Mouse (Mus musculus) CH12.LX (cell line): ENCODE measurements around the gene C1ql4. TPM values are rescaled to one million over a fixed set of nuclear protein-coding genes. Genes with fewer than 3 reads are reported as not detected.
"Not testable (repeated sequence)": the region's sequence is repeated elsewhere in the genome, so short reads cannot be mapped to it uniquely, and the experiment has no call there.

Experiments
- DNase-seq: peaks from one replicate; pipeline ENCODE4 v3.0.0-alpha.2; 2013; ENCODE audit errors: extremely low read depth
- H3K27ac ChIP-seq: 2 replicates; pipeline ENCODE4 v1.5.1; 2012; ENCODE audit warnings: low read depth, mild to moderate bottlenecking, control low read depth, moderate library complexity; ENCODE audit not compliant: insufficient read depth
- H3K27me3 ChIP-seq: replicated peaks from 2 replicates; pipeline ENCODE3; 2012; ENCODE audit warnings: inconsistent platforms
- H3K36me3 ChIP-seq, 2 experiments: replicated peaks in 1 of 2; 2 replicates each; pipeline versions ENCODE3 to v1.6.1; 2012; ENCODE audit warnings: inconsistent platforms in 1 of 2, low read length in 1 of 2, mild to moderate bottlenecking in 1 of 2, mixed read lengths in 1 of 2, moderate library complexity in 1 of 2; ENCODE audit not compliant: control insufficient read depth in 1 of 2, insufficient read depth in 1 of 2
- H3K4me1 ChIP-seq, 2 experiments: 2 replicates each; pipeline ENCODE4 v1.6.1; 2012; ENCODE audit warnings: inconsistent platforms in 1 of 2, moderate library complexity in 1 of 2; ENCODE audit not compliant: insufficient read depth in 2 of 2, control insufficient read depth in 1 of 2
- H3K4me2 ChIP-seq: 2 replicates; pipeline ENCODE4 v1.6.1; 2012; ENCODE audit warnings: low read depth, mild to moderate bottlenecking, control low read depth; ENCODE audit not compliant: poor library complexity, insufficient read depth, severe bottlenecking
- H3K4me3 ChIP-seq, 3 experiments: fragments of 150-350 bp in 1 of 3; sonication (generic) in 1 of 3; replicated peaks in 1 of 3; 2 replicates each; pipeline versions ENCODE3 to v1.5.1; 2011 to 2012; ENCODE audit warnings: low read depth in 2 of 3, low read length in 2 of 3, mild to moderate bottlenecking in 2 of 3, moderate library complexity in 2 of 3, control low read depth in 1 of 3, improper control_type of control experiment in 1 of 3, inconsistent platforms in 1 of 3, mixed read lengths in 1 of 3; ENCODE audit not compliant: poor library complexity in 1 of 3
- H3K79me2 ChIP-seq: replicated peaks from 2 replicates; pipeline ENCODE4 v1.6.1; 2012; ENCODE audit warnings: mild to moderate bottlenecking, moderate library complexity; ENCODE audit not compliant: control insufficient read depth, poor library complexity, insufficient read depth, severe bottlenecking; ENCODE audit errors: extremely low read depth
- H3K9ac ChIP-seq: 2 replicates; pipeline ENCODE4 v1.6.1; 2012; ENCODE audit warnings: low read depth, mild to moderate bottlenecking, control low read depth, moderate library complexity; ENCODE audit not compliant: insufficient read depth
- H3K9me3 ChIP-seq: replicated peaks from 2 replicates; pipeline ENCODE3; 2012; ENCODE audit warnings: low read length, inconsistent platforms, mixed read lengths
- CHD2 ChIP-seq: IDR thresholded peaks from 2 replicates; pipeline ENCODE4 v1.6.1; 2011; ENCODE audit warnings: low read length, improper control_type of control experiment
- CTCF ChIP-seq, 2 experiments: IDR thresholded peaks in 1 of 2; conservative IDR thresholded peaks in 1 of 2; 2 replicates each; pipeline ENCODE4 v1.5.1; 2011 to 2012; ENCODE audit warnings: low read depth in 2 of 2, low read length in 2 of 2, improper control_type of control experiment in 1 of 2, inconsistent platforms in 1 of 2, mild to moderate bottlenecking in 1 of 2, moderate library complexity in 1 of 2
- E2F4 ChIP-seq: IDR thresholded peaks from 2 replicates; pipeline ENCODE4 v1.6.1; 2011; ENCODE audit warnings: low read depth, low read length, improper control_type of control experiment; ENCODE audit not compliant: insufficient replicate concordance
- EP300 ChIP-seq: IDR thresholded peaks from 2 replicates; pipeline ENCODE4 v1.6.1; 2011; ENCODE audit warnings: low read length, improper control_type of control experiment
- ETS1 ChIP-seq: conservative IDR thresholded peaks from 2 replicates; pipeline ENCODE4 v1.6.1; 2012; ENCODE audit warnings: low read depth, mild to moderate bottlenecking, inconsistent platforms, low read length, improper control_type of control experiment, moderate library complexity
- MAX ChIP-seq: IDR thresholded peaks from 2 replicates; pipeline ENCODE4 v1.6.1; 2011; ENCODE audit warnings: low read length, improper control_type of control experiment
- POLR2A ChIP-seq: IDR thresholded peaks from 2 replicates; pipeline ENCODE4 v1.6.1; 2011; ENCODE audit warnings: low read depth, mild to moderate bottlenecking, improper control_type of control experiment, low read length
- SMC3 ChIP-seq: IDR thresholded peaks from 2 replicates; pipeline ENCODE4 v1.6.1; 2011; ENCODE audit warnings: low read depth, low read length, improper control_type of control experiment
- TCF12 ChIP-seq: IDR thresholded peaks from 2 replicates; pipeline ENCODE4 v1.6.1; 2014; ENCODE audit warnings: low read depth, mild to moderate bottlenecking, inconsistent platforms, low read length, improper control_type of control experiment
- ZNF384 ChIP-seq: IDR thresholded peaks from 2 replicates; pipeline ENCODE4 v1.6.1; 2012; ENCODE audit warnings: low read depth, low read length, improper control_type of control experiment, inconsistent platforms
- dilution Hi-C: fragments of 300-500 bp; cut with MboI; formaldehyde crosslinking; loops from 2 replicates; pipeline ENCODE4 v1.14.3; 2020; ENCODE audit warnings: low sequenced_read_pairs; ENCODE audit not compliant: extremely low pct_unique_long_range_greater_than_20kb, extremely low pct_ligation_motif_present
- in situ Hi-C: fragments of 300-500 bp; cut with MboI; formaldehyde crosslinking; loops from 3 replicates; pipeline ENCODE4 v1.14.3; 2019; ENCODE audit warnings: low sequenced_read_pairs, low pct_ligation_motif_present, low pct_unique_long_range_greater_than_20kb, mixed read lengths
- polyA plus RNA-seq: library from polyadenylated mRNA; unstranded; fragments of >175 nt; gene quantifications from 2 replicates; pipeline ENCODE4 v1.2.1, GENCODE M21; 2012; ENCODE audit warnings: low read depth; ENCODE audit not compliant: insufficient read length
- total RNA-seq, 2 experiments: library from RNA; depleted of rRNA; stranded (reverse); fragments of 300-350 nt in 1 of 2; fragments of >200 nt in 1 of 2; gene quantifications; 2 replicates each; pipeline ENCODE4 v1.2.3; 2012 to 2014

The C1ql4 gene
- total and polyA plus RNA-seq, 3 experiments = not detected

DNA sequence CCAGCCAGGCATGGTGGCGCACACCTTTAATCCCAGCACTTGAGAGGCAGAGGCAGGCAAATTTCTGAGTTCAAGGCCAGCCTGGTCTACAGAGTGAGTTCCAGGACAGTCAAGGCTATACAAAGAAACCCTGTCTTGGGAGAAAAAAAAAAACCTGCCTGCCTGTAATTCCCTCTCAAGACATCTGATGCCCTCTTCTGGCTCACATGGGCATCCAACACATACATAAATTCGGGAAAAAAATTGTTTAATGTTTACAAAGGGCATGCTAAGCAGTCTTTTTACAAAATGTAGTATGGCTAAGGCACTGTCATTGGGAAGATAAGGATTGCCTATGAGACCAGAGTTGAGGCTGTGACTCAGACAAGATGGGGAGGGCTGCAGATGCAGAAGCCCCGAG, 7.8 kb downstream of the C1ql4 start:
- Histone ChIP-seq H3K4me3 (no peak overlapping the region), H3K4me1 (peaks cover 4 to 31% of the 10 kb centered on the region in 2 experiments; a peak in 3 of 4 replicates), H3K79me2 (peaks cover 11% of the 10 kb centered on the region), H3K4me2 (no peak overlapping the region), H3K27me3 (no peaks in the 10 kb centered on the region), H3K9ac (no peak overlapping the region), H3K9me3 (no peaks in the 10 kb centered on the region), H3K27ac (no peak overlapping the region), H3K36me3 (peaks cover 57 to 83% of the 10 kb centered on the region in 2 experiments)
- TF ChIP-seq MAX (no peak), ETS1 (no peak), ZNF384 (peak; percentile 72), CTCF (conservative IDR thresholded peaks at IDR 0.05 in 1 of 2, IDR thresholded peaks at IDR 0.05 in 1 of 2; ENCODE audit: low read depth in 2 of 2, low read length in 2 of 2) (peak in 1 of 2 experiments; percentile 24; a peak in 1 of 4 replicates)
- DNase-seq = no peak
- dilution Hi-C loops = no loop called here
- in situ Hi-C loops = no loop called here

DNA sequence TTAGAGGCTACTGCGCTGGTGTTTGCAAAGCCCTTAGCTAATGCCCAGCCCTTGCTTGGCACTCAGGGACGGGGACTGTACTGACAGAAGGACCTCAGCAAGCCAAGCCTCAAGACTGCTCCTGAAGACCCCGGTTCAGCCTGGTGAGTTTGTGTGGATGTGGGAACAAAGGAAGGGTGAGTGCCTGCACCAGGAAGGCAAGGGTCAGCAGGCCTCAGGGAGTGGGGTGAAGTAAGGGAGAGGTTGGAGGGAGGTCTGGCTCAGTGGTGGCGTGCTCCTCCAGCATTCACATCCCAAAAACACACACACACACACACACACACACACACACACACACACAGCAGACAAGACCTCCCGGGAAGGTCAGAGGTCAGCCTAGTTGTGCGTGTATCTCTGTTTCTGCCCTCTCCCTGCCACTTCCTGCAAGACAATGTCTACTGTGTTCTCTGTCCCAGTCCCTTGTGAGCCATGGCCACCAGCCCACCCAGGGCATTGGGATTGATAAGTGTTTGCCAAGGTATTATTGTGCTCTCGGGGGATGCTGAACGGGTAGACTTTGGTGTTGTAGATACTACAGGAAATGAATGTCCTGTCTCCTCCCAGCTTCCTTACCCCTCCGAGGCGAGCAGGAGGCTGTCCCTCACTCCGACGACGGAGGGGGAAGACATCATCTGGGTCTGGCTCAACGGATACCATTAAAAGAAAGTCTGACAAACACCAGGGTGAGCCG, 9.3 kb downstream of the C1ql4 start:
- DNase-seq = no peak
- Histone ChIP-seq H3K9me3 (no peaks in the 10 kb centered on the region), H3K4me3 (no peak overlapping the region), H3K4me2 (no peak overlapping the region), H3K9ac (no peak overlapping the region), H3K4me1 (peaks cover 6 to 34% of the 10 kb centered on the region in 2 experiments; a peak in 3 of 4 replicates), H3K36me3 (peaks cover 56 to 70% of the 10 kb centered on the region in 2 experiments), H3K27ac (no peak overlapping the region), H3K27me3 (no peaks in the 10 kb centered on the region), H3K79me2 (peaks cover 11% of the 10 kb centered on the region)
- TF ChIP-seq E2F4 (no peak), MAX (no peak), TCF12 (no peak), EP300 (no peak), POLR2A (peak; percentile 18; the same call in 1 of the 2 replicates), CHD2 (no peak), SMC3 (no peak)
- in situ Hi-C loops (no loop called here), dilution Hi-C loops (no loop called here)

DNA sequence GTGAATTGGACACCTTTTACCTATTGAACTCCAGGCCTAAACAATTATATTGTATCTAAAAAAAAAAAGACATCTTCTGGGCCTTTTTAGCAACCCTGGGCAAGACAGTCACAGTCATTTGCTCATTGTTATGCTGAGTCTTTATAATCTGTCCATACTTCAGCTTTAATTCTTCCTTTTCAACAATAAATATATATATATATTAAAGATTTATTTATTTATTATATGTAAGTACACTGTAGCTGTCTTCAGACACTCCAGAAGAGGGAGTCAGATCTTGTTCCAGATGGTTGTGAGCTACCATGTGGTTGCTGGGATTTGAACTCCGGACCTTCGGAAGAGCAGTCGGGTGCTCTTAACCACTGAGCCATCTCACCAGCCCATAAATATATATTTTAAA, 11.6 kb downstream of the C1ql4 start:
- peak overlapping the region; percentile 95; the same call in 1 of the 2 replicates for H3K9ac ChIP-seq
- H3K4me3 ChIP-seq = peak overlapping the region in 2 of 3 experiments; percentile 68 to 77
- H3K27me3 ChIP-seq, DNase-seq, H3K27ac ChIP-seq, in situ Hi-C loops, dilution Hi-C loops, H3K9me3 ChIP-seq: not testable (repeated sequence)
- H3K79me2 ChIP-seq = peaks cover 11% of the 10 kb centered on the region
- peaks cover 6 to 34% of the 10 kb centered on the region in 2 experiments; a peak in 3 of 4 replicates for H3K4me1 ChIP-seq
- H3K4me2 ChIP-seq = peak overlapping the region; percentile 88
- H3K36me3 ChIP-seq = peaks cover 36 to 47% of the 10 kb centered on the region in 2 experiments
